Mouse (Mus musculus) lung, postnatal 4 days (tissue): ENCODE results near the gene Pdxp.

Experiments
- DNase-seq, 2 experiments: peaks; one replicate each; pipeline ENCODE4 v3.0.0; 2021

Pdxp gene

DNA sequence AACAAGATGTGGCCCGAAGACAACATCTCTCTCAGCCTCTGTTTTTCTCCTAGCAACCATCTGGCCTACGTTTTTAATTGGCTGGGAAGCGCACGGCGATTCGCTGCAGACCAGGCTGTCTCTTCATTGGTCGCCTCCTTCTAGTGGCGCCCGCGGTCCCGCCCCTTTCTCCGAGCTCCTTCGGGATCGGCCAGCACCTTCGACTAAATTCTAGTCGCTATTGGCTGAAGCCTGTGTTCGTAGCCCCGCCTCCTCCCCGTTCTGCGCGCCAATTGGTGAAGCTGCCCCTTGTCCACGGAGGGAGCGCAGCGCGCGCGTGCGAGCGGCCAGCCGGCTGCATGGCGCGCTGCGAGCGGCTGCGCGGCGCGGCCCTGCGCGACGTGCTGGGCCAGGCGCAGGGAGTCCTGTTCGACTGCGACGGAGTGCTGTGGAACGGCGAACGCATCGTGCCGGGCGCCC, at the start of gene Pdxp:
Gene Pdxp (plus strand): TSS at position 288 of the 459 bp plus-strand sequence.
- DNase-seq = peak; percentile 95 to 98

DNA sequence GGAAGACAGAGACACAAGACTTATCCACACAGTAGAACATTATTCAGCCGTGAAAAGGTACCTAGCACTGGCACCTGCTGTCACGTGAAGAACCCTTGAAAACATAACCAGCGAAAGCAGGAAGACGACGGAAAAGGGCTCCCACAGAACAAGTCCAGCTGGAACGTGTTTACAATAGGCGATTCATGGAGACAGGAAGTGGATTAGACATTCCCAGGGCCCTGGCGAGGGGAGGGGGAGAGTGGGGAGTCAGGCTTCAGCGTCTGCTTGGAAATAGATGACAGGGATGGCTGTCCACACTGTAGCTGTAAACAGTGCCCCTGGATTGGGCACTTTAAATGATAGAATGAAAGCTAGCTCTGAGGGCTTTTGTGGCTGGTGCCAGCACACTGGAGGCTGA, 45.3 kb upstream of the Pdxp start:
- peak; percentile 80 to 89 for DNase-seq

DNA sequence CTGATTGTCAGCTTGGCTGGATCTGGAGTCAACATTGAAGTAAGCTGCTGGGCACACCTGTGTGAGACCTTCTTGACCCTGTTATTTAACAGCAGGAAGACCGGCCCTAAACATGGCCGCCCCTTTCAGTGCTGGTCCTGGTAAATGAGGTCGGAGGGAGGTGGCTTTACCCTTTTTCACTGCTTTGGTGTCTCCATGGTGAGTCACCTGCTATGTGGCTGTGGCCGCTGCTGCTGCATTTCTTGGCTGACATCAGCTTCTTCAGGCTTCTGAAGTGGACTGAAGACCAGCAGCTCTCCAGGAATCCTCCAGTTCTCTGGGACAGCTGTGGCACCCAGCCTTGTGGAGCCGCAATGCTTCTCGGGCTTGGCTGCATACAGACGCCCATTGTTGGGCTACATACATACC, 44.9 kb upstream of the Pdxp start:
- peak in 1 of 2 experiments; percentile 71 for DNase-seq

DNA sequence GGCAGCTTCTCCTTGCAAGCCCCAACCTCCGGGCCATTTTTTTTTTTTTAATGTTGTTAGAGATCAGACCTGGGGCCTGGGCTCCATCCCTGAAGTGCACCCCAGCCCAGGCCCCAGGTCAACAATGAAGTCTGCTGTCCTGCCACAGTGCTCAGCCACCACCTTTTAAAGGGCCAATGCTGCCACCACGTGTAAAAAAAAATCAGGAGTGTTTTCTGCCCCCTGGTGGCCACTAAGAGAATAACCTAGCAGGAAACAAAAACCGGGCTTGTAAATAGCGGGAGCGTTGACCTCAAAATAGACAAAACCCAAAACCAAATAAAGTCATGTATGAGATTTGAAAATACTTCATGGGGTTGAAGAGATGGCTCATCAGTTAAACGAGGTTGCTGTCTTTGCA, 43.9 kb upstream of the Pdxp start:
- DNase-seq = peak in 1 of 2 experiments; percentile 71

DNA sequence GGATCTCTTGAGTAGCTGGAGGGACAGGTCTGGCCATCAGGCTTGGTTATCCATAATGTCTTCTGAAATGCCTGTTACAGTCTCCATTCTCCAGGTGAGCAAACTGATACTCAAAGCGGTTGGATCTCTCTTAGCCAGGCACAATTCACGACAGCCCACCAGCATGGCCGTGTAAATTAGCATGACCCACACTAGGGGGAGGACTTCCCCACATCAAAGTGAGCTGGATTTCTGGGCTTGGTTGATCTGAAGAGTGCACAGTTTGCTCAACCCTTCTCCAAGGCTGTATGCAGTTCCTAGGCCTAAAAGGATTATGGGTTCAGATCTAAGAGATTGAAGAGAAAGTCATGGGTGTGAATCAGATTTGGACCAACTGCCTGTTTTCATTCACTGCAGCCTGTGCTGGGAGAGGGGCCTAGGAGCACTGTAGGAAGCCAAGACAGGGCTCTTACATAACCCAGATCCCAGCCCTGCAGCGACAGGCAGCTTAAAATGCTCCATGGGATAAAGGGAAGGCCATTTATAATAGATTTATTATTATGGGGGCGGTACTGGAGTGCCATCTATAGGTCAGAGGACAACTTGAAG, 41.6 kb upstream of the Pdxp start:
- DNase-seq = no peak

DNA sequence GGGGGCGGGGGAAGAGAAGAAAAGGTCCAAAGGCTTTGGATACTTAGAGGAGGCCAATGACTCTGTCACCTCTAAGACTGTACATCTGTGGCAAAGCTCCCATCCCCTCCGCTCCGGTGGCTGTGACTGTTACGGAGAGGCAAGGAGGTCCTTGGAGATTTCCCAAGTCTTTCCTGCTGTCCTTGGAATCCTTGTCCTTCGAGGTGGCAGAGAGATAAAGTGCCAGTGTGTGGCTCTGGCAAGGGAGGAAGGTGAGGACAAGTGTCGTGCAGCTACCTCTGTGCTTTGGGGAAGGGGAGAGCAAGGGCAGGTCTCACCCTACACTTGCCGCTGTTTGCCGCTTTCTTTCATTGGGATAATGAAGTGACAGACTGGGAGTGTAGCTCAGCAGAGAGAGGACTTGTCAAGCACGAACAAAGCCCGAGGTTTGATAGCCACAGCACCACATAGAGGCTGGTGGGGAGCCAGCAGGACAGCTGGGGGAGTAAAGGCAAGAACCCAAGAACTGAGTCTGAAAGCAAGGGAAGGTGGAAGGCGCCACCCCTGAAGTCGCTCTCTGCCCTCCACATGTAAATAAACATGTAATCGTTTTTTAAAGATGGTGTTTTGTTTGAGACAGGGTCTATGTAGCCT, 39.8 kb upstream of the Pdxp start:
- no peak for DNase-seq

DNA sequence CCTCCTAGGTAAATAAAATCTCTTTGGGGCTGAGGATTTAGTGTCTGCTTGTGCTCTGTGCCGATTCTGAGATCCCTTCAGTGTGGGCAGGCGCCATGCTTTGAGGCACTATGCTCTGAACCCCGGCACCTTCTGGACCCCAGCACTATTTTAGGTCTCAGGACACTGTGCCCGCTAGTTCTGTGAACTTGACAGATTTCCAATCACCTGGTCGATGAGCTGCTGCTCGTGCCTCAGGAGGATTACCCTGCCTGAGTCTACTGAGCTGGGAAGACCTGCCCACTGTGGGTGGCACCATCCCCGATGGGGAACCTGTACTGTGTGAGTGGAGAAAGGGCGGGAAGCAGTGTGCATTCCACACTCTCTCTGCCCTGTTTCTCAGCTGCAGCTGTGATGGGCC, 38.7 kb upstream of the Pdxp start:
- DNase-seq = no peak

DNA sequence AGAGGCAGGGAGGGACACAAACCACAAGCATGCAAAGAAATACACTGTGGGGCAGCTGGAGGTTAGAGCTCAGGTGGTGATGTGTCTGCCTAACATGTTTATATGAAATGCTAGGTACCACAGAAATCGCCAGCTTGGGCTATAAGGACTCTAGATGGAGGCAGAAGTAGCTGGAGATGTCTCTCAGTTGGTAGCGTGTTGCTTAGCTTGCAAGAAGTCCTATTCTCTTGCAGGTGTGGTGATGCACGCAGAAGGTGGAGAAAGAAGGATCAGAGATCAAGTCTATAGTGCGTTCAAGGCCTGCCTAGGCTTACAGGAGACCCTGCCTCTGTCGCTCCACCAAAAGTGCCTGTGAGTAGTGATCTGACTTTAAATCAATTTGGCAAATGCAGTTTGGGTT, 38.2 kb upstream of the Pdxp start:
- no peak for DNase-seq

DNA sequence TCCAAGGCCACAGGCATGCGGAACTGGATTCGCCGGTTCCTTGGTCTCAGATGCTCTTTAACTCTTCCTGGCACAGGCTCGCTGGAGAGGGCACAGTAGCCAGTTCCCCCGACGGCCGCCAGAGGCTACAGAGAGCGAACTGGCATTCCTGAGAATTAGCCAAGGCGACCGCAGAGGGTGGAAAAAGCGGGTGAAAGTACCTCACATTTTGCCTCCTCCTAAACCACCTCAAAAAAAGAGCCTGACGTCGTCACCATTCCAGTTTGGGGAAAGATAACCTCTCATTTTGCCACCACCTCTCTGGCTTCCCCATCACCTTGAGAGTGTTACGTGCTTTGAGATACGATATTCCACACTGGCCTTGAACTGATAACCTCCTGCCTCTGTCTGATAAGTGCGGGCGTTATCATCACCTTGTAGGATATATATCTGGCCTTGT, 37.4 kb upstream of the Pdxp start:
- peak; percentile 93 to 94 for DNase-seq

DNA sequence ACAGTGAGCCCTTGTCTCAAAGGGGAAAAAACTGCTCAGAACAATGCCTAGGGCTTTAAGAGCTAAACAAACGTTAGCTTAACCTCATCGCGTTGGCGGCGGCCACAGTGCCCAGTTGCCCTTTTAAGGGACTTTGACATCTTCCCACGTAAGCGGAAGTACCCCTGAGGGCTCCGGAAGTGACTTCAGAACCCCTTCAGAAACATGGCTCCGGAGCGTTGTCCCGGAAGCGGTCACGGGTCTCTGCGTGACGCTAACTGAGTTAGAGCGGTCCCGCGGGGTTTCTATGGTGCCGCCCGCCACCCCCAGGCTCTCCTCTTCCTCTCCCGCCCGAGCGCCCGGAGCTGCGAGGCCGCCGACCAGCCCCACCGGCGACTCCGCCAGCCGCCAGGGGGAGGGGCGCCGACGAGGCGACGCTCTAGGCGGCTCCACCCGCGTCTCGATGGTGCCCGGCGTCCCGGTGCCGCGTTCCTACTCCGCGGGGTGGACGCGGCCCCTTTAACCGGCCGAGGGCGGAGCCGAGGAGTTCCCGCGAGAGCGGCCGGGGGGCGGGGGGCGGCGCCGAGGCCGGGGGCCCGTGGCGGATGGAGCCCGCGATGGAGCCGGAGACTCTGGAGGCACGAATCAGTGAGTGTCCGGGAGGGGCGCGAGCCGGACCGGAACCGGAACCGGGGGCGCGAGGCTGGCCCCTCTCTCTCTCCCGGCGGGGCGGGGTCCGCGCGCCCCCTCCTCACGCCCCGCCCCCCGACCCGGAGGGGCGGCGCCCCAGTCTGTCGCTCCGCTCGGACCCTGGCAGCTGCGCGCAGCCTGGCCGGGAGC, 36.5 kb upstream of the Pdxp start, which contains the start of gene Gga1:
Gene Gga1 (plus strand): TSS at position 200 of the 819 bp plus-strand sequence.
- DNase-seq = peak; percentile 96

DNA sequence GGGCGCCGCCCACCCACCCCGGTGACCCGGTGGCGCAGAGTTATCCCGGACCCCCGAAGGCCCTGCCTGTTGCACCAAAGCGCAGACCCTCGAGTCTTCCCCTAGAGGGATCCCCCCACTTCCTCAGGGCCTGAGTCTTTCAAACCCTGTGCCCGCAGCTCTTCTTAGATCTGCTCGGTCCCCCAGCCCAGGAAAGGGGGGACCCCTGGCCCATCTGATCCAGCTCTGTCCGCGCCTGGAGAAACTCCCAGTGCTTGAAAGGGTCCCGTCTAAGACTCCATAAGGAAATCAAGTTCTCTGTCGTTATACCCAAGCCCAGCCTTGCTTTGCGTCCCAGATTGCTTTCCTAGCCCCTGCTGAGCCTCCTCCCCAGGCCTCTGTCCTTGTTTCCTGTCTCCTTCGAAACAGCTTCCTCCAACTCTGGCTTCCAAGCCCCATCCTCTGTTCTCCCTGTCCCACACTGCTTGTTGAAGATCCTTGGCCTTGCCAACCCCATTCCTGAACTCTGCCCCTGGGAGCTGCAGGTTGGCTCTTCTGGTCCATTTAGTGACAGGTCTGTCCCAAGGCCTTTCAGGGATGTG, 35.8 kb upstream of the Pdxp start:
- no peak for DNase-seq

DNA sequence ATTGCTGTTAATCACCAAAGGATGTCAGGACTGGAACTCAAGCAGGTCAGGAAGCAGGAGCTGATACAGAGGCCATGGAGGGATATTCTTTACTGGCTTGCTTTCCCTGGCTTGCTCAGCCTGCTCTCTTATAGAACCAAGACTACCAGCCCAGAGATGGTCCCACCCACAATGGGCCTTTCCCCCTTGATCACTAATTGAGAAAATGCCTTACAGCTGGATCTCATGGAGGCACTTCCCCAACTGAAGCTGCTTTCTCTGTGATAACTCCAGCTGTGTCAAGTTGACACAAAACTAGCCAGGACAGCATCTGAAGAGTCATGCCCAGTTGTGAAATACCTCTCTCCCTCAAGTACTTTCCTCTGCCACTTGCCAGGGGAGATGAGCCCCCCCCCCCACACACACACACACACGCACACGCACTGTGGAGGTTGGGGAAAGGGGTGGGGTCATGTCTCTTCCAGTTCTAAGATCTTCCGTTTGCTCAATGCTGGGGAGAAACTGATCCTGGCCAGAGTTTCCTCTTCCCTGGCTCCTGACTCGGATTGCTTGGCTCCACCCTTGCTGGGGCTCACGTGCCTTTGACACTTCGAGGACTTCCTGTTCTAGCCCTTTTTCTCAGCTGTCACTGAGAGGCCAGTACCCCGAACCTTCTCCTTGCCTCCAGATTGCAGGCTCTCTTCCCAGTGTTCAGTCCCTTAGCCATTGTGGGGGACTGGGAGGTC, 34.8 kb upstream of the Pdxp start:
- peak; percentile 62 to 78 for DNase-seq

DNA sequence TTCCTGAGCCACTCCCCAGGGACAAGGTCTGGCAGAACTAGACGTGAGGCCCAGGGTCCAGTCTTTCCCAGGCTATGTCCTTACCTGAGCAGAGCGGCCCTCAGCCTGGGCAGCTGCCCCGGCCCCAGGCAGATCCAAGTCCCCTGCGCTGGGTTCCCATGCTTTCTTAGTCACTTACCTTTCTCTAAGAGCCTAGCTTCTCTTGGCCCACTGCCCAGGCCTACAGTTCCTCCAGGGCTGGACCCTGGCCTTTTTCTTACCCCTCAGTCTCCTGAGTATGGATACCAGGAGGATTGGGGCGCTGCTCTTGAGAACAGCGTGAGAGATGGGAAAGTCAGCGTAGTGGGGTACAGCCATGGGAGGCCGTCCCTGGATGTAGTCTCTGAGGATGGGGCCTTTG, 33.3 kb upstream of the Pdxp start:
- no peak for DNase-seq

DNA sequence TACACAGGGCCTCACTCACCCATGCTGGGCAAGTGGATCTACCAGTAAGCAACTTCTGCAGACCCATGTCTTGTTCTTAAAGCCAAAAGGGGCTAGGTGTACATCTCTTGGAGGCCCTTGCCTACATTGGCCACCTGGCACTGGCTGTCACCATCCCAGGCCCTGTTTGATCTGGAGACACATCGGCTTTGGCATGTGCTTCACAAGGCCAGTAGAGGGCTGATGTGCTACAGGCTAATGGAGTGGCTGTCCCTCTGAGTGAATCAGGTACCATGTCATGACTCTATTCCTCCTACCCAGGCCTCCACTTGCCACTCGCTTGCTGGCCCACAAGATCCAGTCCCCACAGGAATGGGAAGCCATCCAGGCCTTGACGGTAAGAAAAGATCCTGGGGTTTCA, 31.9 kb upstream of the Pdxp start:
- no peak for DNase-seq

DNA sequence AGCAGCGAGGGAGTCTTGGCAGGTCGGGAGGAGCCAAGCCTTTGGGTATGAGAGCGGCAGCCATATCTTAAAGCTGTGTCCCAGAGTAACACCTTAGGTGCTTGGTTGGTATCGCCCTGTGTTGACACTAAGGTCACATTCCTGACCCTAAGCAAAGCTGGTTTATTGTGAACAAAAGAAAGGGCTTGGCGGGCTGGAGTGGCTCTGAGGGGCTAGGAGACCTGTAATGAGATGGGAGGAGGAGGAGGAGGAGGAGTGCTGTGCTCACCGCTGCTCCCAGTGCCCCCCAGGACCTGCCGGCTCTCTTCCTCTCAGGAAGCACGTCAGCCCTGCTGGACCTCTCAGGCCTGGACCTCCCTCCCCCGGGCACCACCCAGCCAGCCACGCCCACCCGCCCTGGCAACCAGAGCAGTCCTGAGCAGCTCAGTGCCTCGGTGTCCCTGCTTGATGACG, 24.3 kb upstream of the Pdxp start:
- DNase-seq = peak; percentile 50 to 59

DNA sequence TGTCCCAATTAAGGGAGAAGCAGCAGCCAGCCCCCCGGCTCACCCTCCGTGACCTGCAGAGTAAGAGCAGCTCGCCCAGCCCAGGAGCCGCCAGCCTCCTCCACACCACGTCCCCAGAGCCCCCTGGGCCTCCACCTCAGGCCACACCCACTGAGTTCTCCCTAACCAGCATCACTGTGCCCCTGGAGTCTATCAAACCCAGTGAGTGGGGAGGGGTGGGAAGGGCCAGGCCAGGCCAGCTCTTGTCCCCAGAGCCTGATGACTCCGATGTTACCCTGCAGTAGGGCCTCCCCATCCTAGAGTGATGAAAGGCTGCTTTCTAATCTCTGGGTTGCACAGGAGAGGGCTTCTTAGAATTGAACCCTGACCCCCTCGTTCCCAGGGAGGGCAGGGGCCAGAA, 21.3 kb upstream of the Pdxp start:
- no peak for DNase-seq

DNA sequence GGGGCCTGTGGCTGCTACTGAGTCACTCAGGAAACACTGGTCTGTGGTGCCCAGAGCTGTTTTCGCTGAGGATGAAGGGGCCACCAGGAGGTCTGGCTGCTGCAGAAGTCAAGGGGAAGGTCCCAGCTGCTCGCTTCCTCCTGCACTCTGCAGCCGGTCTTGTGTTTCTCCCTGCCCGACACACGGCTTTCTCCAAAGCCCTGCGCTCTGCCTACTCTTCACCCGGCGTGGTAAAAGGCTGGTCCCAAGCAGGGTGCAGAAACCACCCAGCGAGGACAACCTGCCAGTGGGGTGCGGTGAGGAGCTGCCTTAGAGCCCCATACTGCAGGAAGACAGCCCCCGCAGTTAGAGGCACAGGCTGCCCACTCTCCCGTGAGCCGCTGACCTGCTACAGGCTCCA, 19.0 kb upstream of the Pdxp start:
- peak in 1 of 2 experiments; percentile 53 for DNase-seq

DNA sequence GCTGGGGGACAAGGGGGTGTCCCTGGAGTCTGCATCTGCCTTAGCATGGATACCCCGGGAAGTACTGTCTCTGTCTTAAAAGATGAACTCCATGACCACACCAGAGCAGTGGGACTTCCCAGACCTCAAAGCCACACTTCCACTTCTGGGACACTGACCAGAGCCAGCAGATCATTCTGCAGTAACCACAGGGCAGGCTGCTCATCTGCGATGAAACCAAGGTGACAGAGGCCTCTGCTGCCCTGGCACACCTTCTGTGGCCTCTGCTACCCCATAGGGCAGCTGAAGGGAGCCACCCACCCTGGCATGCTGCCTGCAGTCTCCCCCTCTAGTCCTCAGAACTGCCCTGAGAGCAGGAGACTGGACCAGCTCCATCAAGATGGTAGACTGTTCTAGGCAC, 18.0 kb upstream of the Pdxp start:
- no peak for DNase-seq

DNA sequence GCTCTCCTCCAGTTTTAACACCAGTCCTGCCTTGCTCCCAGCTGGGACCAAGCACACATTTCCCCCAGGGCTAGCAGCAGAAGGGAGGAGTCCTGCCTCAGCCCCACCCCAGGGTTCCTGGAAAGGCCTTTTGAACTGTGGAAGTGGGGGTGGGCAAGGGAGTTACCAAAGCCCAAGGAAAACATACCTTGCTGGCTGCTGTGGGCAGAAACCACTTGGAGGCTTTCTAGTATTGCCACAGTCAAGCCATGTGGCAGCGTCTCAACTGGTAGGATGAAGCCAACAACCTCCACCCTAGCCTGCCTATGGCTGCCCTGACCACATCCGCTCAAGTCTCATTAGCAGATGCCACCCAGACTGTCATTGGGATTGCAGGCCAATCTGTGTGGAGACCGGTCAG, 17.6 kb upstream of the Pdxp start:
- peak; percentile 63 for DNase-seq

DNA sequence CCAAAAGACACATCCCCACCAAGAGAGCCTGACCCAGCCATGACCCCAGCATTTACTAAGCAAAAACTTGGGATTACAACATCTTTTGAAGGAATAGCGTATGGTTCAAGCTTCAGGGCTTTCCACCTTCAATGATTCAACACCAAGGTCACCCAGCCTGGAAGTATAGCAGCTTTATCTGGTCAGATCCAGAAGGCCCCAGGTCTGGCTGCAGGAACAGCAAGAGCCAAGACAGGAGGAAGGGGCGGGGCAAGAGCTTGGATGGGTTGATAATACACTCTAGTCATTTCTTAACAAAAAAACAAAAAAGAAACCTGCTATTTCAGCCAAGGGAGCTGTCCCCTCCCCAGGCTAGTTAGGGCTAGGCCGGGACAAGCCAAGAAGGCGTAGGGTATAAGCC, 16.2 kb upstream of the Pdxp start:
- no peak for DNase-seq

DNA sequence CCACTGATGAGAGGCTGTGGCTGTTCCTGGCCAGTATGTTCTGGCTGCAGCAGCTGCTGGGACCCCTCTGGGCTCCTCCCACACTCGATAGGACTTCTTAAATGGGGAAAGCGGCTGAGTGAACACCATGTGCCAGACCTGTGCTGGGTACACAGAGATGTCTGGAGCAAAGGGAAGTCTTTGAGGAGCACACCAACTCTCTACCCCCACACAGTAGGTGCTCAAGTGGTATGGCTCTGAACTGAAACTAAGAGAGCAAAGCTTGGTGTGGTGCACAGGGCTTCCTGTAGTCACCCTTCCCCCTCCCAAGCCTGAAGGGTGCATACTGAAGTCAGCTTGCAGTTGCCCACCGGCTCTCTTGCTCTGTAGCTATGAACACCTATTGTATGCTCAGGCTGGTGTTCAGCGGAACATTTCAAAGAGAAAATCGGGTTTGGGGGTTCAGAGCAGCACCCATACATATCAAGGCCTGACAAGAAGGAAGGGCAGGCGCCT, 15.2 kb upstream of the Pdxp start:
- DNase-seq = no peak

DNA sequence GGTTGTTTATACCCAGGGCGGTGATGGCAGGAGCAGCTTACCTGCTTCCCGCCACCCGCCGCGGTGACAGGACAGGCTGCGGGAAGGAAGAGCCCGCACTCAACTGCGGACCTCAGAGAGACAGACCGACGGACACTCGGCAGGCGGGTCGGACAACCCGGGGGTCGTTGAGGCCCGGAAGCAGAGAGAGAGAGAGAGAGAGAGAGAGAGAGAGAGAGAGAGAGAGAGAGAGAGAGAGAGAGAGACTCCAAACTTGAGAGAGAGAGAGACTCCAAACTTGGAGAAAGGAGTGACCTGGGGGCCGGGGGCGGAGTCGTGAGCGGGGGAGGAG, 14.3 kb upstream of the Pdxp start, which contains the start of gene Gm49510:
Gene Gm49510 (plus strand): TSS at position 259 of the 331 bp plus-strand sequence.
- no peak for DNase-seq
